Mouse (Mus musculus): ENCODE measurements around the gene Abat.

GRCm38 (mm10) chr16:8576111-8576510 lies 62.9 kb downstream of the Abat start:
- no peak for TF ChIP-seq CTCF (IDR thresholded peaks at IDR 0.05; ENCODE audit: insufficient read depth, low read length)
- TF ChIP-seq POLR2A (IDR thresholded peaks at IDR 0.05; ENCODE audit: borderline replicate concordance, extremely low read depth, low read depth, low read length) = no peak
